Mouse (Mus musculus) testis, adult 2 months (tissue): ENCODE measurements at regions not wholly inside any gene's neighbourhood (a gene's known extent, or its start where the extent isn't known, plus 50 kb on each side); places are given as distances from the start of the nearest gene placed in this dataset.

ENCODE experiments used
- H3K27ac ChIP-seq: fragments of 200-500 bp; 2 replicates; pipeline ENCODE4 v1.5.1; 2012; ENCODE audit warnings: low read depth, low read length; ENCODE audit not compliant: control insufficient read depth, insufficient read depth
- H3K27me3 ChIP-seq: fragments of 200-500 bp; 2 replicates; pipeline ENCODE4 v1.6.1; 2012; ENCODE audit warnings: mild to moderate bottlenecking, low read length, moderate library complexity; ENCODE audit not compliant: control insufficient read depth, insufficient read depth
- H3K36me3 ChIP-seq: fragments of 200-500 bp; 2 replicates; pipeline ENCODE4 v1.6.1; 2012; ENCODE audit warnings: mild to moderate bottlenecking, low read length; ENCODE audit not compliant: control insufficient read depth, insufficient read depth
- H3K4me1 ChIP-seq: fragments of 200-500 bp; 2 replicates; pipeline ENCODE4 v1.6.1; 2012; ENCODE audit warnings: low read length; ENCODE audit not compliant: control insufficient read depth, insufficient read depth
- H3K4me3 ChIP-seq: fragments of 200-500 bp; 2 replicates; pipeline ENCODE4 v1.5.1; 2012; ENCODE audit warnings: low read depth, mild to moderate bottlenecking, low read length, moderate library complexity, mixed read lengths; ENCODE audit not compliant: control insufficient read depth
- CTCF ChIP-seq: fragments of 200-500 bp; IDR thresholded peaks from 2 replicates; pipeline ENCODE4 v1.5.1; 2012; ENCODE audit warnings: low read depth, mild to moderate bottlenecking, inconsistent platforms, low read length, moderate library complexity; ENCODE audit not compliant: control insufficient read depth, insufficient read depth, insufficient replicate concordance
- POLR2A ChIP-seq: fragments of 200-500 bp; IDR thresholded peaks from 2 replicates; pipeline ENCODE4 v1.6.1; 2012; ENCODE audit warnings: low read depth, mild to moderate bottlenecking, inconsistent platforms, low read length, moderate library complexity; ENCODE audit not compliant: control insufficient read depth

DNA sequence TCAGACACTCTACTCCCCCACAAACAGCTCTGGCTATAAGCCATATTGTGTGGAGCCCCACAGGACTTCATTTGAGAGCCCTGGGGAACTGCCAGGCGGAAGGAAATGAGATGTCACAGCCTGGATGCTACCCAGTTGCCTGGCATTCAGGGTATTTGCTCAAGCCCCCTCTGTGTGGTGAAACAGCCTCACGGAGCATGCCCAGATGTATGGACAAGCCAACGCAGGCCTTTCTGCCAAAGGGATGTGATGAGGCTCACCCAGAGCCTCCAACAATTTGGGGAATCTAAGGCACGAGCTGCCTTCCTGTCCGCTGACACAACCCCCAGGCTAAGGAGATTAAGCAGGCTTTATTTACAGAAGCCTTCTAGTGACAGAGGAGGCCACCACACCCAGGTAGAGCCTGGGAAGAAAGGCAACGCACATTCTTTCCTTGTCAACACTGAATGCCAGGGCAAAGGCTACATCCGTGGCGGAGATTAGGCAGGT, 70.9 kb upstream of the Parp11 start:
- Histone ChIP-seq H3K4me1 (no peaks in the 10 kb centered on the region), H3K27ac (no peak overlapping the region)
- TF ChIP-seq POLR2A (no peak), CTCF (no peak)

DNA sequence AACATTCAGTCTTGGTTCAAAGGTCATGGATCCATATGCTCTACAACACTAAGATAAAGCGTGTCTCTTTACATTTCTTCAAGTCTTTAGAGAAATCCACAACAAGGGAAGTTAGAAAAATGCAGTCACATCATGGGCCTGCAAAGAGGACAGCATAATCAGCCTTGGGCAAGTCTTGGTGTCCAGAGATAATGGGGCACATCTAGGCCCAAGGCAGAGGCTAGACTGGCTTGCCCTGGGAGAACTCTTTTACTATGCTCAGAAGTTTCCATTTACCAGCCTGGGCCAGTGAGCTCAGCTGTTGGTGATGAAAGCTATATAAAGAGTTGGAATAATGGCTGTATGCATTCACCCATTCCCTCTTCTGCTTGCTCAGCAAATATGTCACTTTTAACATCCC, 67.9 kb upstream of the Parp11 start:
- H3K27me3 ChIP-seq: no peaks in the 10 kb centered on the region
- H3K4me3 ChIP-seq: no peak overlapping the region
- TF ChIP-seq POLR2A (no peak), CTCF (no peak)
- H3K27ac ChIP-seq: no peak overlapping the region
- no peaks in the 10 kb centered on the region for H3K4me1 ChIP-seq
- H3K36me3 ChIP-seq: no peaks in the 10 kb centered on the region

More for the DNA sequence above, 70.9 kb upstream of the Parp11 start:
- H3K4me3 ChIP-seq: no peak overlapping the region
- H3K36me3 ChIP-seq: no peaks in the 10 kb centered on the region
- no peaks in the 10 kb centered on the region for H3K27me3 ChIP-seq

DNA sequence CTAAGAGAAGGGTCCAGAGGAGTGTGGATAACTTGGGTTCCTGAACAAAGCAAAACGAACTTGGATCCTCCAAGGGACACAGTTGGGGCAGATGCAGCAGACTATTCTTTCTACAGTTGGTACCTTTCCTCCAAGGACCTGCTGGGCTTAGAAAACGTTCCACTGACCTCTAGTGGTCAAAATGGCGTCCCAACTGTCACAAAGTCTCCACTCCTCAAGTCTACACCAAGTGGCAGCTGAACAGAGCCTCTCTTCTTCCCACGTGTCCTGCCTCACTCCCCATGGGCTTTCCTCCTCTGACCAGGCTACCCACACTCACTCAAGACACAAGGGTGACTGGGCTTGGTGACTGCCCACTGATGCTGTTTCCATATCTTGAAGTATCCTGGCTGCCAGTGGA, 67.1 kb upstream of the Parp11 start:
- Histone ChIP-seq H3K36me3 (no peaks in the 10 kb centered on the region), H3K27me3 (no peaks in the 10 kb centered on the region), H3K4me1 (no peaks in the 10 kb centered on the region), H3K4me3 (no peak overlapping the region), H3K27ac (no peak overlapping the region)
- 0 out of 2 replicates have a peak, but pooled peaks have one; percentile 17 for TF ChIP-seq CTCF
- no peak for TF ChIP-seq POLR2A

DNA sequence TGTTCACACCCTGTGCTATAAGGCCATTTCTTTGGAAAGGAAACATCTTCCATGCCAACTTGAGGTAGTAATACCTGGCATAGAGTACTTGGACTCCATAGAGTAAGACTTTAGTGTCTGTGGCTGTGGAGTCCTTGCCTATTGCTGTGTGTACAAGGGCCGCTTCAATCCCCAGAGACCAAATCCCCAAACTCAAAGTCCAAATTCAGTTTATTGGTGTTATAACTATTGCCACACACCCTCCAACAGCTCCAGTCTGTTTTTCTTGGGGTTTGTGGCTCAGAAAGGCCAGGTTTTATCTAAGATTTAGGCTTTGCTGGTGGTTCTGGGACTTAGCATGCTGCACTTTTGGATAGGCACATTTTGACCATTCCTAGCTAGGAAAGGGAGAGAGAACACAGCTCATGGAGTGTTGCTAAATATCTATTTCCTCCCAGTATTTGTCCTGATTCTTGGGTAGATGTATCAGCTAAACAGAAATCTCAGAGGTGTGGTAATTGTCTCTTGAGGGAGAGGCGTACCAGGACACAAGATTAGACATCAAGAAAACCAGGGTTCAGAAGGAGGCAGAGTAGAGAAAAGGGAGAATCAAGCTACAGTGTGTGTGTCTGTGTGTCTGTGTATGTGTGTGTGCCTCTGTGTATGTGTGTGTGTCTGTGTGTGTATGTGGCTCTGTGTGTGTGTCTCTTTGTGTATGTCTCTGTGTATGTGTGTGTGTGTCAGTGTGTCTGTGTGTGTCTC, 65.3 kb upstream of the Parp11 start:
- no peak overlapping the region for H3K4me3 ChIP-seq
- H3K4me1 ChIP-seq: no peaks in the 10 kb centered on the region
- H3K36me3 ChIP-seq: no peaks in the 10 kb centered on the region
- no peak for TF ChIP-seq POLR2A
- no peak for TF ChIP-seq CTCF
- H3K27me3 ChIP-seq: no peaks in the 10 kb centered on the region
- no peak overlapping the region for H3K27ac ChIP-seq

DNA sequence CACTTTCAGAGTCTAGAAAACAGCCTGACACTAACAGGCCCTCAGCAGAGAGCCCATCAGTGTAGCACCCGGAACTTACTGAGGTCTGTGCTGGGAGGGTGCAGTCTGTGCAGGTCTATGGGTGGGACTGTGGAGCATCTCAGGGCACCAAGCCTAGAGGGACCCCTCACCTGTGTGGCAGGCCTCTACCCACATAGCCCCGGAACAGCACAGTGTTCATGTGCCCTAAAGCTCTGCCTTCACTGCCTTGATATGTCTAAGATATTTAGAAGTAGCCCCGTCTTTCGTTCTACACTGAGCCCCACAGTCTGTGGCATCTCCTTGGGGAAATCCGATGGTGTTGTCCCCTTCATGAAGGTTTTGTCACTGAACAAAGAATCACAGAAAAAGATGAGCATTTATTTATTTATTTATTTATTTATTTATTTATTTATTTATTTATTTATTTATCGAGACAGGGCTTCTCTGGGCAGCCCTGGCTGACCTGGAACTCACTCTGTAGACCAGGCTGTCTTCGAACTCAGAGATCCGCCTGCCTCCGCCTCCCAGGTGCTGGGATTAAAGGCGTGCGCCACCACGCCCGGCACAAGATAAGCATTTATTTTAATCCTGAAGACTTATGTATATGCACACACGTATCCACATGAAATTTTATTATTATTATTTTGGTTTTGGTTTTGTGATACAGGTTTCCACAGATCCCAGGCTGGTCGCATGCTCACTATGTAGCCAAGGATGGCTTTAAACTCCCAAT, 55.2 kb upstream of the Parp11 start:
- H3K36me3 ChIP-seq: no peaks in the 10 kb centered on the region
- H3K4me1 ChIP-seq: no peaks in the 10 kb centered on the region
- H3K27me3 ChIP-seq: no peaks in the 10 kb centered on the region
- no peak overlapping the region for H3K4me3 ChIP-seq
- no peak overlapping the region for H3K27ac ChIP-seq
- no peak for TF ChIP-seq POLR2A
- TF ChIP-seq CTCF: no peak

DNA sequence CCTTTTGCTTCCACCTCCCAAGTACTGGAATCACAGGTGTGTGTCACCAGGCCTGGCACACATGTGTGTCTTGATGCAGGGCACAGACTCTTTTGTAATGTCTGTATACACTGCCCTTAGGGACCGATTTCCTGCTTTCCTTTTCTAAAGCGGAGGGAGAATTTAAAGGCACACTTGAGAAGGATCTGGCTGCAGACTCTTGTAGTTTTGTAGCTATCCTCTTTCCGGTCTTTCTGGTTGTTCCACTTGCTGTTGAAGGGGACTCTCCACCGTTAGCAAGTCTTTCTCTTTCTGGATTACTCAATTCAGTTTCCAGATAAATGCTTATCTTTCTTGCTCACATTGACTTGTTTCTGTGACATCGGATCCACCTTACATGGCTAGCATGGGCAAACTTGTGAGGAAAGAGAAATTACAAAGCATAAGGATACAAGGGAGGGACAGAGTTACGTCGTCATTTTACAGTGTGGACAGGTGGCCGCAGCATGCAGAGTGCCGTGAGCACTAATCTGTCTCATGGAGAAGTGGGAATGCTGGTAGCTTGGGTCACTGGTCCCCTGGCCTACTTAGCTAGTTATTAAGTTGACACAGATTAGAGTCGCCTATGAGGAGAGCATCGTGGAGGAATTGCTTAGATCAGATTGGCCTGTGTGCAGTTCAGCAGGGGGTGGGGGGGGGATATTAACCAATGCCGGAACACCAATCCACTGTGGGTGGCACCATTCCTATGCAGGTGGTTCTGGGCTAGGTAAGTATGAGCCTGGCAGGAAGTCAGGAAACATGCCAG, 54.4 kb upstream of the Parp11 start:
- no peak for TF ChIP-seq CTCF
- TF ChIP-seq POLR2A: no peak
- no peaks in the 10 kb centered on the region for H3K4me1 ChIP-seq
- H3K4me3 ChIP-seq: no peak overlapping the region
- no peak overlapping the region for H3K27ac ChIP-seq
- no peaks in the 10 kb centered on the region for H3K27me3 ChIP-seq
- H3K36me3 ChIP-seq: no peaks in the 10 kb centered on the region

DNA sequence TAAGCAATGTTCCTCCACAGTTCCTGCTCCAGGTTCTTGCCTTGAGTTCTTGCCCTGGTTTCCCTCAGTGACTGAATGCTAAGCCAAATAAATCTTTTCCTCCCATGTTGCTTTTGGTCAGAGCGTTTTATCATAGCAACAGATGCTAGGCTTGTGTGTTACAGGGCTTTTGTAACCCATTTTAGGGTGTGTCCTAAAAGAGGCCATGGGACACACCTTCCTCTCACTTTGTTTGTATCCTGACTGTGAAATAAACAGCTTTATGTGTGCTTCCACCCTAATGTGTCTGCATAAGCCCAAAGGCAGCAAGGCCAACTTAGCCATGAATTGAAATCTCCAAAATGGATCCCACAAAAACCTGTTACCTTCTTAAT, 53.9 kb upstream of the Parp11 start:
- H3K4me3 ChIP-seq: no peak overlapping the region
- no peaks in the 10 kb centered on the region for H3K36me3 ChIP-seq
- no peak overlapping the region for H3K27ac ChIP-seq
- H3K27me3 ChIP-seq: no peaks in the 10 kb centered on the region
- no peak for TF ChIP-seq CTCF
- TF ChIP-seq POLR2A: no peak
- H3K4me1 ChIP-seq: no peaks in the 10 kb centered on the region
